Mouse (Mus musculus): Measurements from ENCODE around the gene Me1. TPM values are rescaled to one million over a fixed set of nuclear protein-coding genes. Genes with fewer than 3 reads are reported as not detected.
A peak's percentile ranks its signal among the peaks of the same experiment; 100 is the strongest.
"Not testable (repeated sequence)": the region's sequence is repeated elsewhere in the genome, so short reads cannot be mapped to it uniquely, and the experiment has no call there.

The Me1 gene
- total and polyA plus RNA-seq, 3 experiments: 307 to 1,611 (median 1,216) TPM

DNA sequence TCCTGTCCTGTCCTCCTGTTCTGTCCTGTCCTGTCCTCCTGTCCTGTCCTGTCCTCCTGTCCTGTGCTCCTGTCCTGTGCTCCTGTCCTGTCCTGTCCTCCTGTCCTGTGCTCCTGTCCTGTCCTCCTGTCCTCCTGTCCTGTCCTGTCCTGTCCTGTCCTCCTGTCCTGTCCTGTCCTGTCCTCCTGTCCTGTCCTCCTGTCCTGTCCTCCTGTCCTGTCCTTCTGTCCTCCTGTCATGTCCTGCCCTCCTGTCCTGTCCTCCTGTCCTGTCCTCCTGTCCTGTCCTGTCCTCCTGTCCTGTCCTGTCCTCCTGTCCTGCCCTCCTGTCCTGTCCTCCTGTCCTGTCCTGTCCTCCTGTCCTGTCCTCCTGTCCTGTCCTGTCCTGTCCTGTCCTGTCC is 98.8 kb downstream of the Me1 start:
- DNase-seq: not testable (repeated sequence)

DNA sequence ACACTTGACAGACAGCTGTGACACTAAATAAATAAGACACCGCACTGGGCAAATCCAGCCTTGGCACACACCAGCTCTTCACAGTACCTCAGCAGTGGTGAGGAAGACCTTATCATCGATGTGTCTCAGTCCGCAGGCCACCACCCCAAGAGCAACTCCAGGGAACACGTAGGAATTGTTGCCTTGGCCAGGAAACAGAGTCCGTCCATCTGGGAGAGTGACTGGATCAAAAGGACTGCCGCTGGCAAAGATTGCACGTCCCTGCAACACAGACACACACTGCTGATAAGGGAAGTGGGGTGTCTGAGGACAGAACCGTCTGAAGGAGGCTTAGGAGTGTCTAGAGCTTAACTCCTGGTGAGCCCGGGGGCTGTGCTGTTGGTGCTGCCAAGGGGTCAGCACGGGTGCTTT is 101.4 kb downstream of the Me1 start:
- DNase-seq: not testable (repeated sequence)

DNA sequence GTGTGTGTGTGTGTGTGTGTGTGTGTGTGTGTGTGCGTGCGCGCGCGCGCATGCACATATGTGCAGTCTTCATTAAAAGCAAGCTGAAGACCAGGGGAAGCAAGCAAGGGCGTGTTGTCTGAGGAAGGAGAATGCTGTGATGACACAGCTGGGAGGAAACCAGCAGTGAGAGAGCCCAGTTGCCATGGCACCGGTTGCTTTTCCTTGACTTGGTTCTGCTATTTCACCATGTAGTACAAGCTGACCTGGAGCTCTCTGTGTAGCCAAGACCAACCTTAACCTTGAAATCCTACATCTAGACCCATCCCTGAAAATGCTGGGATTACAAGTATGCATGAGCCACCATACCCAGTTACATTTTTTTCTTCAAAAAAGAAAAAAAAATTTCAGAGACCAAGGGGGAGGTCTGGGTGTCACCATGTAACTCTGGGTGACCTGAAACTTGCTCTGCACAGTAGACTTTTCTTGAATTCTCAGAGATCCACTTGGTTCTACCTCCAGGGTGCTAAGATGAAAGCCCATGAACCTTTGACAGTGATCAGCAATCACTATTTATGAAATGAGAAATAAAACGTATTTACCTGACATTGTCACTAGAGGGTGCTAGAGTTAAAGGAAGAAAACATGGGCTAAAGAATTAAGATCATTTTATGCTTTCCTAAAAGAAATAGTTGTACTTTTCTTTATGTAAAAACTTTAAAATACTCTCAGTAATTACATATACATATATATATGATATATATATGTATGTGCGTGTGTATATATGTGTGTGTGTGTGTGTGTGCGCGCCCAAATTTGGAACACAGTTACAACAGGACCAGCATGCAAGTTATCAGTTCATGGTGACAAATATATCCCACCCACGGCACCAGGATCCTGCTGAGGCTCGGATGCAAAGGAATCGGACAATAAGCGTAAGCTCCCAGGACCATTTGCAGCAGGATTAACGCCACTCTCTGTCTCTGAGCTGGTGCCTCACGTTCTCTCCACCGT is 102.8 kb downstream of the Me1 start:
- peak; percentile 44 for DNase-seq

DNA sequence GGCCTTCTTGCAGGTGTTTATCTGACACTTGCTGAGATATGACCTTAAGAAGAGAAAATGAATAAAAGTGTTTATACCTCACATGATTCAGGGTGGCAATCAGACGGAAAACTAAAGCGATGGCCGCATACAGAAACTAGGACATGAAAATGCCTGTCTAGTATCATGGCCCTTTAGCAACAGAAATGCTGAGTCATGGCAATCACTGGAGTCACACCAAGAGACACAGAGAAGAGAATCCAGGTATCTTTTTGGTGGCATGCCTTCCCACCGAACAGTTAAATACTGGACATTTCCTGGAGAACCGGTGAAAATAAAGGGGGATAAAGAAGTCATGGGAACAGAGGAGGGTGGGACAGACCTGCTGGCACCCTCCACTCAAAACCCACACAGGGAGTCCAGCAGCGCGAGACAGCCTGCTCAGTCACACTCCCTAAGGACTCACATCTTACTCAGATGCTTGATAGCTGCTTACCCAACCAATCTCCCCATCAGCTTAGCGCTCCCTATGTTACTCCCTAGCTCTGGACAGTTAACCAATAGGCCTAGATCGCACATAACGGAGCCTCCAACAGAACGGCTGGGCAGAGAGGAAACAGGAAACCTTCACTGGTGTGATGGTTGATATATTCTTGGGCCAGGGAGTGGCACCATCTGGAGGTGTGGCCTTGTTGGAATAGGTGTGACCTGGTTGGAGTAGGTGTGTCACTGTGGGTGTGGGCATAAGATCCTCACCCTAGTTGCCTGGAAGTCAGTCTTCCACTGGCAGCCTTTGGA is 108.5 kb downstream of the Me1 start:
- DNase-seq: no peak

DNA sequence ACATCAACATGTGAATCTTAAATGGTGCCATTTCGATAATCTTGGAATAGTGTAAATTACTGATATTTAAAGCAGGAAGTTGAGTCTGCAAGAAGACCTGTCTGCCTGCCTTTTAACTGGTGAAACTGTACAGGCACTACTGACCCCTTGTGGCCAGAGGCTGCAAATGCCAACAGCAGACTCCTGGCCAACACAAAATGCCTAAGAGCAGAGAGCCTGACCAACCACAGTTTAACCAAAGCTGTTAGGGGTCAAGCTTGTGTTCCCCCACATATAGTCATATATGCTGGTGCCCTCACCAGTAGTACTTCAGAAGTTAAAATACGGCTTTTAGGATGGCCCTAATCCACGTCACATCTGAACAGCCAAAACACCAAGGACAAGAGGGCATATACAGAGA is 112.0 kb downstream of the Me1 start:
- DNase-seq: peak; percentile 75

DNA sequence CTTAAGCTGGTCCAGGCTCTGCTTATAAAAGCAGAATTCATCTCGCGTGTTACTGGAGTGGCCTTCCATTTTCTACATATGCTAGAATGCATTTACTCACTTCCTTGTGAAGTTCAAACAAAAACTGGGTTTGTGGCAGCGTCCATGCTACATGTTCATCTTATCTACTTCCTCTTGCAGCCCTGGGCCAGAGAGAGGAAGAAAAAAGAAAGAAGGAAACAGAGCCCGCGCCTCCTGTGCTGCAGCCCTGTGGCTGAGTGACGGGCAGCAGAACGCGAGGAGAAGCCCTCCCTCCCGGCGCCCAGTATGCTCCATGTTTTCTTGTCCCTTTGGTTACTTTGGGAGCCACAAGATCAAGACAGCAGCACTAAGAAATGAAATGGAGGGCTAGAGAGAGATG is 116.1 kb downstream of the Me1 start:
- DNase-seq: no peak

DNA sequence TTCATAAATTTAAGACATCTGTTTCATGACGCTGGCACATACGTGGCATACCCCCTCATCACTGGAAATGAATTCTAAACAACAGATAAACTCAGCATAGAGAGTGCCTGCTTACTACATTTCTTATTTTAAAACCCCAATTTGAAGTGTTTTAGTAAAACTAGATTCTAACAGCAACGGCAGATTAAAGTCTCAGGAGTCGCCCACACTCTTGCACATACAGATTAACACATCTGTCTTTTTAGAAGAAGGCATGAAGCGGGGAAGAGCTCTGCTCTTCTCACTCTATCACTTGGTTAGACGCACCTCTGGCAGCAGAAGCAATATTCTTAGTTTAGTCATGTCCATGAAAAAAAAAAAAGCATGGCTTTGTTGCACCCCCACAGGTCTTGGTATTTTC is 120.6 kb downstream of the Me1 start:
- no peak for DNase-seq

DNA sequence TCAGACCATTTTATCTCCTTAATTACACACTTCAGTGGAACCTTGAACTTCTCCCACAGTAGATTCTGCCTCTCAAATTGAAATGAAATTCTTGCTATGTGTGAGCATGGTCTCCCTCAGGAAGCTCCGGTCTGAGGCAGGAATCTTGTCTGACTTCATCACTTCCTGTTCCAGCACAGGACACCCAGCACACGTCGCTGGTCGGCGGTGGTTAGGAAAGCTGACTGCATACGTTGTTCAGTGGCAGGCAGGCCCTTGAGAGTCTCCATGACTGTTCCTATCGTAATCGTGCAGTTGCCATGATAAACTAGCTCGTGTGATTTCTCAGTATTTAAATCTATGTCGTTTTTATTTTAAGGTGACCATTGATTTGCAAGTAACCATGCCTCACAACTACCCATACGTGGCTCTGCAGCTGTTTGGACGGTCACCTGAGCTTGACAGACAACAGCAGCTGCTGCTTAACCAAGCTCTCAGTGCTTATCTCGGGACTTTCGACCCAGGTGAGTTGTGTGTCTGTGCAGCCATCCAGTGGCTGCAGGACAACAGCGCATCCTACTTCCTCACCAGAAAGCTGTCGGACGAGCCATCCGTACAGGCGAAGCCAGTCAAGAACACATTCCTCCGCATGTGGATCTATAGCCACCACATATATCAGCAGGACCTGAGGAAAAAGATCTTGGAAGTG is 122.0 kb downstream of the Me1 start:
- no peak for DNase-seq

DNA sequence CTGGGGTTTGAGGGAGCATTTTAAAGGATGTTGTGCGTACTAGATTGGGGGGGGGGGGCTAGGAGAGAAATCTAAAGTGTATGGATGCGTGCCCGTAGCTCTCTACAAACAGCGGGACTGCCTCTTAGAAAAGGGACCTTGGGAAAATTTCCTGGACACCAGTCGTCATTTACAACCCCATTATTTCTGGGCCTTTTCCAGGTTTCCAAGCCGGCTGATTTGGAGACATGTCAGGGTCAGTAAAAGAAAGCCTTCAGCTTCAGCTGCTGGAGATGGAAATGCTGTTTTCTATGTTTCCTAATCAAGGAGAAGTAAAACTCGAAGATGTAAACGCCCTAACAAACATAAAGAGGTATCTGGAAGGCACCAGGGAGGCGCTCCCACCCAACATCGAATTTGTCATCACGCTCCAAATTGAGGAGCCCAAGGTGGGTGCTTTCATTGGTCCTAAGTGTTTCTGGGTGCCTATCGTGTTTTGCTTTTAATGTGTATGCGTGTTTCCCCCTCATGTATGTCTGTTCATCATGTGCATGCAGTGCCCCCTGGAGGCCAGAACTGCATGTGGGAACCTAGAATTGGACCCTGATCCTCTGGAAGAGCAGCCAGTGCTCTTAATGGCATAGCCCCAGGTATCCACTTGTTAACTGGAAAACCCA is 123.0 kb downstream of the Me1 start:
- peak; percentile 79 for DNase-seq

DNA sequence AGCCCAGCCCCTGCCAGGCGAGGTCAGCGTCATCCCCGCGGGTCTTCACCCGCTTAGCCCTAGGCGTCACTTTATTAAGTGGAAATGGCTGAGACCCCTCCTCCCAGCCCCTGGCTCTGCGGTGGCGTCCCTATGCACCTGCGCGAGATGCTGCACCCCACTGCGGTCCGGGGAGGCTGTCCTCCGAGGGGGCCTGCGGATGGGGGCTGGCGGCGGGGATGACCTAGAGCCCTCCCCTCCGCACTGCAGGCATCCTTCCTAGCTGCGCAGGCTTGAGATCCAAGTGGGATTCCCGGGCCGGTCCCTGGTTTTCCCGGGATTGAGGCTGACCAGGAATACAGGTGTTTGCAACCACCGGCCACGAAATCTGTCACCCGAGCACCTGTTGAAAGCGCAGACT is 123.6 kb downstream of the Me1 start:
- DNase-seq: peak; percentile 75

DNA sequence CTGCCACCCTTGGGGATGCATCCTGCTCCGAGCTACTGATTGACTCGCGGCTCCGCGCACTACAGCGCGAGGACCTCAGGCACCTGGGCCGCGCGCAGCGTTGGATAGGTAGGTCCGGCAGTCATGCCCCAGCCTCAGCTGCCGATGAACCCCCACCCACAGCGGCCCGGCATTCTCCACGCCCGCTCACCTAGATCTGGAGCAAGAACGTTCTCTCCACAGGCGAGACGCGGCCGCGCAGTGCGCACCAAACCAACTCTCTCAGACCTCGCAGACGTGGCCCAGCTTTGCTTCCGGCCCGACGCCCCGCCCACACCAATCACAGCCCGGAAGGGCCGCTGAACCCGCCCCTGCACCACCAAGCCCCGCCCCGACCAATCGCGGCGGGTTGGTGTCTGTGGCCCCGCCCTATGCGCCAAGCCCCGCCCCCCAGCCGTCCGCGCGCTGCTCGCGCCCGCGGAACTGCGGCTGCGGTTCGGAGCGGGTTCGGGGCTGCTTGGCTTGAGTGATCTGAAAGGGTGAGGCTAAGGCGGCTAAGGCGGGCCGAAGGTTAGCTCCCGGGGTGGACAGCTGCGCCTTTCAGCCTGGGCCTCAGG is 124.1 kb downstream of the Me1 start, which contains the start of the genes Pgm3 and Rwdd2a:
TSS of gene Pgm3 (minus strand) at position 303 of the 596 bp plus-strand sequence.
TSS of gene Rwdd2a (plus strand) at position 452 of the 596 bp plus-strand sequence.
- peak; percentile 98 for DNase-seq

DNA sequence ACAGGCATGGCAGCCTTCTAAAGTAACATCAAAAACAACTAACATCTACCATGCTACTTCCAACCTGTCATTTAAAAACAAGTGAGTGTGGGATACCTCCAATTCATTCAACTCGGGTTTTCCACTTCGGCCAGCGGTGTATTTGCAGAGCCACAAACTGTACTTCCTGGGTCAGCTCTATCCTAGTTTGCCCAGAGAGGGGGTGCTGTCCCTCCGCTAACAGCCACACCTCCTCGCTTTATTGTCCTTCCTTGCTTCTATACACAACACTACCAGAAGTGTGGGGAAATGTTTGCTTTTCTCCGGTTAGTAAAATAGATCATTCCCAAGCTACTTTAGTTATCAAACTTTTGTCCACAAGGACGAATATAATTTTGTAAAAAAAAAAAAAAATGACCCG is 124.8 kb downstream of the Me1 start:
- no peak for DNase-seq

DNA sequence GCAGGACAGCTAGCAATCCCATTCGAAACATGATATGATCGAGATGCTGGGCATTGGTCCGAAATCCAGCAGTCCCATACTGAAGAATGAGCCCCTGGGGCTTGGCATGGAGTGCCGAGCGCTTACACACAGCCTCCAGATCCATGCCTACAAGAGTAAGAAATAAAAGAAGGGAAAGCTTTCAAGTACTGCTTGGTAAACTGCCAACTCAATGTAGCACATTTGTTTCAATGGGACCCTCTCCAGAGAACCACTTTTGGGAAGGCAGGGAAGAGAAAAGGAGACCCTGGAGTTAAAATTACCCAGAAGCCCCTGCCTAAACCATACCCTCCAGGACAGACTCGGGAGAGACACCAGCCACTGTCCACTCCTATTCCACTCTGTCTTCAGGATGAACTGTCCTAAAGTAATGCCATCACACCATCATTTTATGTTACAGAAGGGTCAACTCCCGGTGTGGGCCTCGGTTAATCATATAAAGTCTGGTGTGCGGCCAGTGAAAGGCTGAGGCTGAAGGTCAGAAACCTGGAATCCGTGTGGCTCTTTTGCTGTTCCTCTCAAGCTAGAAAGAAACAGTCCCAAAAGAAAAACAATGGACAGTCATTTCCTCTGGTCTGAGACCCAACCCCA is 125.4 kb downstream of the Me1 start:
- DNase-seq: no peak

DNA sequence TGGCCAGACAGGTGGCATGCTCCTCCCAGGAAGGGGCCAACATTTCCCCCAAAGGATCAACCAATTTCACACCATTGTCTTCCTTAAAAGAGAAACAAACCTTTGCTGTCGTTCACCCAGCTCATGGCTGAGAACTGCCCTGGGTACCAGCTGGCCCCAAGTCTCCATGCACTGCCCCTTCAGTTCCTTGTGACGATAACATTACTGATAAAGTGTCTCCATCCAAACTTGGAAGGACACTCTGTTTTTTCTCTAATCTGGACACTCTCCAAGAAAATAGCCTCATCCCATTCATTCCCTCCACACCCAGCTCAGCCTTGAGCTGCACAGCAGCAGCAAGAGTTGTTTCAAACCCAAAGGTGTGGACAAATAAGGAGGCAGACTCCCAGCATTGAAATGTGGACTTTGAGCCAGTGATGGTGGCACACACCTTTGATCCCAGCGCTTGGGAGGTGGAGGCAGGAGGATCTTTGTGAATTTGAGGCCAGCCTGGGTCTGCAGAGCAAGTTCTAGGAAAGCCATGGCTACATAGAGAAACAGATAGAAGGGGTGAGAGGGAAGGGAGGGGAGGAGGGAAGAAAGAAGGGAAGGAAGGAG is 126.3 kb downstream of the Me1 start:
- peak; percentile 27 for DNase-seq

DNA sequence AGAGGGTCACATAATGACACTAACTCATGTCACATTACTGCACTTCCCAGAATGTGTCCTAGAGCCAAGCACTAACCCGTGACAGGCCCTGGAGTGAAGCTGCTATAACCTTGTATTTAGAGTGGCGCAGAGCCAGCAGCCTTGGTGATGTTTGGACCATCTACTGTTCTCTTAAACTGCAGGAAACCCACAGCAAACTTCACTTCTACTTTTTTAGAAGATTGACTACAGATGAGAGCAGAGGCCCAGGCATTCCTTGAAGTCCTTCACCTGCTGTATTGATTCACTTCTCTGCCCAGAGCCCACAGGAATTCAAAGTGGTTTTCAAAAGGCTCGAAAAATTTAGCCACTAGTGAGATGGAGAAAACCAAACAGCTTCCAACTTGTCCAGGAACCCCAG is 135.2 kb downstream of the Me1 start:
- DNase-seq: peak; percentile 84

DNA sequence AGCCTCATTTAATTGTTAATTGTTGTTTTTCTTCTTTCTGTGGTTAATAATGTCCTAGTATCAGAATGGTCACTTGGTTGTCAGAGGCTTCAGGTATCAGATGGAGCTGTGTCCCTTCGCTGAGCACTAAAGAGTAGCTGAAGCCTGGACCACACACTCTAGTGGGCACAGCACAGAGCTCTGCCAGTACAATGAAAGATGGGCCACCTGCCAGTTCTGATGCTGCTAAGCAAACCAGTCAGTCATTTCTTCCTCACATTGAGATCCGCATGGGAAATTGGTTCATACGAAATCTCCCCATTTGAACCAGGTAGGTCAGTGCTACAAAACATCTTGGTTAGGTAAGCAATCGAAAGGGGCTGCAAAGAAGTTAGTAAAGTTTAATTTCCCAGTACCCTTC is 141.1 kb downstream of the Me1 start:
- DNase-seq: no peak

DNA sequence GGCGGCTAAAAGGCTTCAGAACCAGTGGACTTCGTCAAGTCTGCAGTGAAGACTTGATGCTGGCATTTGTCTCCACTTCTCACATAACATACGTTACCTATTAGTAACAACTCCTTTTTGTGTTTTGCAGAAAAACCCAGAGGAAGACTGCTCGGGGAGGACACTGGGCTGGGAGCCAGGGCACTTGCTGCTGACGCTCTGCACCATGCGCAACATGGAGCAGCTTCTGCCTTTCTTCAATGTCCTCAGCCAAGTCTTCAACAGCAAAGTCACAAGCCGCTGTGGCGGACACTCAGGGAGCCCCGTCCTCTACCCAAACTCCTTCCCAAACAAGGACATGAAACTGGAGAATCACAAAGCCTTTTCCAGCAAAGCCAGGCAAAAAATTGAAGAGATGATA is 141.9 kb downstream of the Me1 start:
- no peak for DNase-seq

DNA sequence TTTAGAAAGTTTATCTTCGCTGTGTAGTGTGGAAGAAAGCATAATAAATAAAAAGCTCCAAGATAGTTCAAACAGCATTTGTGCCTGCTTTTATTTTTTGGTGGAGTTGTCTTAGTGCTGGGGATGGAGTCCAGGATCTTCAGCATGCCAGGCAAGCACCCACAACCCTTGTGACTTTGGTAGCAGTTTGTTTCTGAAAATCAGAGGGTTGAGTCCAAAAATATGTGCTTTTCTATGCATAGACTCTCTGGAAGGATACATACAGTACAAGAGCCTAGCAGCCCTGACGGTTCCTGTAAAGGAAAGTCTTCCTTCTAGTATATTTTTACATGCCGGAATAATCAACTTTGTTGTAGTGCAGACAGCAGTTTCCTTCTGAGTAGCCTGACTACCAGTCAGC is 145.0 kb downstream of the Me1 start:
- DNase-seq: no peak

DNA sequence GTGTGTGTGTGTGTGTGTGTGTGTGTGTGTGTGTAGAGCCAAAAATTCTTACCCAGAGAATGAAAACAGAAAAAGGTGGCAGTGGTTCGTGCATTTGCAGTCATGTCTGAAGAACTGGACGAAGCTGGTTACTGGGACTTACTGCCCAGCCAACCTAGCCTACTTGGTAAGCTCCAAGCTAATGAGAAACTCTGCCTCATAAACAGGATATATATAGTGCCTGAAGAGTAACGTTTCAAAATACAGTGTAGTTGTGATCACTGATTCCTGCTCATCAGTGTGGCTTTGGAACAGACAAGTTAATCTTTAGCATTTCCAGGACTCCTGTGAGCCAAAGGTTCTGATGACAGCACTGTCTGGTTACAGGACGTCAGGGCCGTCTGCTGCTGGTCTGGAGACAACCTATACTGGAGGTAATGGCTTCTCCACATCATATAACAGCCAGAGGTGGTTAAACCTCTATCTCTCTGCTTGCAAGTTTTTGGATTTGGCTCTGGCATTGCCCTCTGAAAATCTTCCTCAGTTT is 146.1 kb downstream of the Me1 start:
- DNase-seq: no peak

DNA sequence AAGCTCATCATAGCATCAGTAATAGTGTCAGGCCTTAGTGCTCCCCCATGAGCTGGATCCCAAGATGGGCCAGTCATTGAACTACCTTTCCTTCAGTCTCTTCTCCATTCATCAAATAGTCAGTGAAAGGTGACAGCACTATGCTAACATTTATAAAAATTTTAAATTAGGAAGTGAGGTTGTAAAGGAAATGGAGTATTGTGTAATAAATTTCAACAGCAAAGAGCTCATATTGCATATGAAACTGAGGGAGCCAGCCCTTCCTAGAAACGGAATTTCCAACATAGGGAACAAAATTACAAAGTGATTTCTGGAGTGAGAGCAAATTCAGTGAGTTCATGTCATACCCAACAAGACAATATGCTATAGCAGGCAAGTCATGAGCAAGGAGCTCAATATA is 151.2 kb downstream of the Me1 start:
- no peak for DNase-seq
